Mouse (Mus musculus) spleen, postnatal 10 days (tissue): ENCODE measurements around the gene Klc4.

Experiments
- DNase-seq, 2 experiments: peaks; one replicate each; pipeline ENCODE4 v3.0.0; 2021 to 2022; ENCODE audit warnings: low spot score in 2 of 2

The Klc4 gene

DNA sequence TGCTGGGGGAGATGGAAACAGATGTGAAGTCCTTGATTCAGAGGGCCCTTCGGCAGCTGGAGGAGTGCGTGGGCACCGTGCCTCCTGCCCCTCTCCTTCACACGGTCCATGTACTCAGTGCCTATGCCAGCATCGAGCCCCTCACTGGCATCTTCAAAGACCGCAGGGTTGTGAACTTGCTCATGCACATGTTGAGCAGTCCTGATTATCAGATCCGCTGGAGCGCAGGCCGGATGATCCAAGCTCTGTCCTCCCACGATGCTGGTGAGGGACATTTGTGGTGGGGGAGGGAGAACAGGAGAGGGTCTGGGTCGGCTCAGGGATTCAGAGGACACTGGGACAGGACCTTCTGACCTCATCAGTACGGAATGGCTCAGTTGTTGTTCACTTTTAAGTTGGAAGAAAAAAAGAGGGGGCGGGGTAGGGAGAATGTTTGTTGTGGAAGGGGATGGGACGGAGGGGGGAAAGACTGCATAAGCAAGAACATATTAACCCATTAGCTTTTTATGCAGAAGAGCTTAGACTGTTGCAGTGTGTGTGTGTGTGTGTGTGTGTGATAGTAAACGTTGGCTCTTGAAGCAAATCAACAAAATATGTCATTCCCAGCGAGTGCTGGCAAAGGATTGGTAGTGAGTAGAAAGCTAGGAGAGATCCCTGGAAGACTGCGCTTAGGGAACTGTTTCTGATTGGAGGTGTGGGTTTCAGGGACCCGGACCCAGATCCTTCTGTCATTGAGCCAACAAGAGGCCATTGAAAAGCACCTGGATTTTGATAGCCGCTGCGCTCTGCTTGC, 6.1 kb upstream of the Klc4 start:
- DNase-seq: no peak

DNA sequence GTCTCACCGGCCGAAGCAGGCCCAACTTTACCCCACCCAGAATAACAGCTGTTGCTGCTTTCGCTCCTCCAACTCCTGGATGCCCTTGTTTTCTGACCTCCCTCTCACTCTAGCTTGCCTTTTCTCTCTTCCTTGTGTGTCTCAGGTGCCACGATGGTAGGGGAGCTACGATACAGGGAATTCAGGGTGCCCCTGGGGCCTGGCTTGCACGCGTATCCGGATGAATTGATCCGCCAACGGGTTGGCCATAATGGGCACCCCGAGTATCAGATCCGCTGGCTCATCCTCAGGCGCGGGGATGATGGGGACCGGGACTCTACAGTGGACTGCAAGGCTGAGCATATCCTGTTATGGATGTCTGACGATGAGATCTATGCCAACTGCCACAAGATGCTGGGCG, 5.5 kb upstream of the Klc4 start:
- DNase-seq: no peak

DNA sequence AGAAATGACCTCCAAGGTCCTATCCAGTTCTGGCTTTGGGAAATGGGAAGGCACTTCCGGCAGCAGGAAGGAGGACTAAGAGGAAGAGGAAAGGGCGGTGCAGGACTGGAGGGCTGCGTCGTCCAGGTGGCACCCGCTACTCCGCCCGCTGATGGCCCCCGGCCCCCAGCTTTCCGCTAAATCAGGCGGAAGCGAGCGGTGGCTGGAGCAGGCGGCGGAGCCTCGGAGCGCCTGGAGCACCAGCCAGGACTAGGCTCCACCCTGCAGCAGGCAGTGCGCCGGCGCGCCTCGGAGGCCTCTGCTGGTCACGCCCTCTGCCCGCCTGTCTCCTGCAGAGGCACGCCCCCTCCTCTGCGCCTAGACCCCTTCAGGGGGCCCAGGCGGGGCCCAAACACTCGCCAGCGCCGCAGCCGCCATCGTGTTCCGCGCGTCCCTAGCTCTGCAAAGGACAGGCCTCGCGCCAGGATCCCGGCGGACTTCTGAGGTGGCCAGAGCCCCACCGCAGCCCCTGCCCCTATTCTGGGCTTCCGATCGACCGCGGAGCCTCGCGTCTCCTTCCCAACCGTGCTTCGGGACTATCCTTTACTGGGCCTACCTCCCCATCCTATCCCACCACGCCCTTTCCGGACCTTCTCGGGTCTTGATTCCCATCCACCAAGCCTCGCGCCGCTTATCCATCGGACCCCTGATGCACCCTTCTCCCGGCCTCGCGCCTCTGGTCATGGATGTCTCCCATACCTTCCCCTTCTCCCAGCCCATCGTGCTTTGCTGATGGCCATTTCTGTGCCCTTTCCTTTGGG, 4.6 kb upstream of the Klc4 start, which contains the start of gene Cul7:
Gene Cul7 (plus strand): TSS at position 106 of the 800 bp plus-strand sequence.
- DNase-seq: peak; percentile 60 to 86

- no peak for DNase-seq
These were observed 4.0 kb upstream of the Klc4 start for GRCm38 (mm10) chr17:46649811-46650210.

DNA sequence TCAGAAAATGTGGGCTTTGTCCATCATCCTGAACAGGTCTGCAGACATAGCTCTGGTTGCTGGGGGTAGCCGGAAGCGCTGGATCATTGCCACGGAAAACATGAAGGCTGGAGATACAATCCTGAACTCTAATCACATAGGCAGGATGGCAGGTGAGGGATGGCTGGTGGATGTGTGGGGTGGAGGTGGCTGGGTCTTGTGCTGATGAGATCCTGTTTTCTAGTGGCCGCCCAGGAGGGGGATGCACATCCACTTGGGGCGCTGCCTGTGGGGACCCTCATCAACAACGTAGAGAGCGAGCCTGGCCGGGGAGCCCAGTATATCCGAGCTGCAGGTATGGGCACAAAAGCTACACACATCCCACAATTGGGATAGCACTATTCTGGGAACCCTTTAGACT, 2.6 kb upstream of the Klc4 start:
- DNase-seq: no peak

- DNase-seq: no peak
These were observed 1.5 kb upstream of the Klc4 start for GRCm38 (mm10) chr17:46647279-46647678.

DNA sequence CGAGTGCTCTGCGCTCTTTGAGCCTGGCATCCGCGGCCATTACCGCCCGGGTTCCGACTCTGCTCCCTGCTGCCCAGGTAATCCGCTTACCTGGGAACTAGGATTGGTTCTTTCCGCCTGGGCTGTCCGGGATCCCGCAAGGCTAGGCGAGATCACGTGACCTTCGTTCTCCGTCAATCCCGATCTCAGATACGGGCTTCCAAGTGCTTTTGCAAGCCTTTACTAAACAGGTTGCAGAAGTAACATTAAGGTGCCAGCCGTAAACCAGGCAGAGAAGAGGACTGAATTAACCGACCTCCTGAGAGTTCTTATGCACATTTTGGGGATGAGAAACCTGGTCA, 470 bp upstream of the Klc4 start:
- DNase-seq: no peak

DNA sequence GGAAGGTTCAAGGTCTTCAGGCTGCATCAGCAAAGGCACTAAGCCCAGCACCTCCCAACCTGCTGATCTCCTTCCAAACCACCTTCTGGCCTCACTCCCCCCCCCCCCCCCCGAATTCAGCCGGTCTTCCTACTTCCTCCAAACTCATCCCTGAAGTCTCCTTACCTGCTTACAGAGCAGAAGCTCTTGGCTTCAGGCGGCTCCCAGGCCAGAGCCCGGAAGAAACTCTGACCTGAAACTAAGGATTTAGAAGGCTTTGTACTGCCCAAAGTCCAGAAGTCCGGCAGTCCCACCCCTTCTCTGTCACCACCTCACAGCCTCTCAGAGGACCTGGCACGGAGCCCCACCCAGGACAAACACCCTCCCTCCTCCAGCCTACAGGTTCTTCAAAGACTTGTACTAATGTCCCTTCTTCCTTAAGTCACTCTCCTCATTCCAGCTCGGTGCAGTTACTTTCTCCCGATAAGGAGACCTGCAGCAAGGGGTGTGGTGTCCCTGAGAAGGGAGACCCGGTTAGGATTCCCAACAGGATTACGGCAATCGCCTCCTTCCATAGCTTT, 826 bp downstream of the Klc4 start:
- peak in 1 of 2 experiments; percentile 50 for DNase-seq

GRCm38 (mm10) chr17:46644152-46644805, 1.5 kb downstream of the Klc4 start:
- DNase-seq: no peak

GRCm38 (mm10) chr17:46642060-46642459, 3.8 kb downstream of the Klc4 start:
- no peak for DNase-seq

DNA sequence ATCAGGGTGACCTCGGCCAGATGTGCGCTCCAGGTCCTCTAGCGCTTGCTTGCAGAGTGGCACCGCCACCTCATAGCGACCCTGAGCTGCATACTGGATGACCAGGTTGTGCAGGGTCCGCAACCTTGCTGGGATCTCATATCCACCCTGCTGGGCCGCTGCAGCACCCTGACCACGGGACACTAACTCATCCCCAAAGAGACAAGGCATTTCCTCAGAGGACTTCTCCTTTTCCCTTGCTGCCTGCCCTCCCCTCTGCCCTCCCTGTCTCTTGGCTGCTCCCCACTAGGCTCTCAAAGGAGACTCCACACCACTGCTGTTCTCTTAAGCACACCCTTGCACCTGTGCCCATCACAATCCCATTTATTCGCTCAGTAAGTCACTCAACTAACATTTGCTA, 5.9 kb downstream of the Klc4 start:
- no peak for DNase-seq

DNA sequence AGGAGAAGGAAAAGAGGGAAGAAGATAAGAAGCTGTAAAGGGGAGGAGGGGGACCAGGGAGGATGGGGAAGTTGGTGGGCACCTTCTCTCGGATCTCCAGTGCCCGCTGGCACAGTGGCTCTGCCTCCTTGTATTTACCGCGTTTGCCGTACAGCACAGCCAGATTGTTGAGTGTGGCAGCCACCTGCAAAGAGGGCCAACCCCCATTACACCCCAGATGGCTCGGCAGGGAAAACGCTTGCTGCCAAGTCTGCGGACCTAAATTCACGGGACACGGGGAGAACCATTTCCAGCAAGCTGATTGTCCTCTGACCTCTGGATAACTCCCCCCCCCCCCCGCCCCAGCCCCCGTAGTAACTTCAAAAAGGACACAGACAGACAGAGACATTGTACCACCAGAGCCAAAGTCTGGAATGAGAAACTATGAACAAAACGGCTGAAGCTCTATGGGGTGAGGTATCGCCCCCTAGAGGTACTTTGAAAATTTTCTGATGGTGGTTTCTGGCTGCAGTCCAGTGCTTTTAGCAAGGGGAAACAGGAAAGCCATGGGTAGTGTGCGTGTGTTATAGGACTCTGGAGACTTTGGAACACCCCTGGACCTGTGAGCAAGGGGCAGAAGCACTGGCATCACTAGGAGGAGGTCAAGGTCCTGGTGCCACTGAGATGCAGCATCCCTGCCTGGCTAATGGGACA, 8.8 kb downstream of the Klc4 start:
- DNase-seq: peak; percentile 21 to 53

- no peak for DNase-seq
These were observed 16.0 kb downstream of the Klc4 start for GRCm38 (mm10) chr17:46629685-46630441.

DNA sequence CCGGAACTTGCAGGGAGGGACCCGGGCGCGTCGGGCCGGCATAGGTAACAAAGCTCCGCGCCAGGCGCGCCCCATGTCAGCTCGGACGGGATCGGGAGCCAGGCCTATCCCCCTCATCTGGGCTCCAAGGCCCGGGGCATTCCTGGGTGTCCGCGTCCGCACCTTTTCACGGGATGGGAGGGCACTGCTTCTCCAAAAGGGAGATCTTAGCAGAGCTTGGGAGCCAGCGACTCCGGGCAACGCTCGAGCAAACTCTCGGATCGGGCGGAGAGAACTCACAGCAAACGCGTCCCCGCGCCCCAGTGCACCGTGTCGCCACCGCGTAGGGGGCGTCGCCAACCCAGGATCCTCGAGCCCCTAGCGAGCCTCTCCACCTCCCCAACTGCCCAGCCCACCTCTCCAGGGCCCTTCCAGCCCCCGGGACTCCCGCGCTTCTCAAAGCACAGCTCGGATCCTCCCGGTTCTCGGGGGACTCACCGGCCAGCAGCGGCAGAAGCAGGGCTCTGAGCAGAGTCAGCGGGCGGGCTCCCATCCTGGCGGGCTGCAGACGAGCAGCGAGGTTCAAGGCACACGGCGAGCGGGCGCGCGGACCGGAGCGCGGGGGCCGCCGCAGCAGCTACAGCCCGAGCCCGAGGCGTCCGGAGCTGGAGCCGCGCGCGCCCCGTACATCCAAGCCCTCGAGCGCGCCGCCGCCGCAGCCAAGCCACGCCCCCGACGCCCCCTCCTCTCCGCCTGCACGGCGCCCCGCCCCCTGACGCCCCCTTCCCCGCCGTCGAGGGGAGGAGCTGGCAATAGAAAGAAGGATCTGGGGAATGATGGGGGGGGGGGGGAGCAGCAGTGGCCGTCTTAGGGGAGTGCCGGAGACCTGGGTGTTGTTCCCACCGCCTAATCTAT, 16.8 kb downstream of the Klc4 start, which contains the start of gene Ptk7:
Gene Ptk7 (minus strand): TSS at position 714 of the 894 bp plus-strand sequence.
- peak in 1 of 2 experiments; percentile 46 for DNase-seq

DNA sequence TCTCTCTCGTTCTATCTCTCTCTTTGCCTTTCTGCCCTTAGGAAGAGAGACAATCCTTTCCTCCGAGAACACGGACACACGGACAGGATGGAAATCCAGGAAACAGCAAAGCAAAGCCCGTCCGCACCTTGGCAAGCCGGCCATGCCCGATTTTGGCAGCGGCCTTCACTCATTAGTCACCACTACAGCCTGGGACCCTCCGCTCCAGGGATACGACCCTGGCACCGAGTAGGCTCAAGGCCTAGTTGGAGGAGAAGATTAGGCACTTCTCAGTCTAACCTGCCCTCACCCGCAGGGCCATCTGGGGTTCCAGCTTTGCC, 17.4 kb downstream of the Klc4 start:
- no peak for DNase-seq

- DNase-seq: no peak
These were observed 18.4 kb downstream of the Klc4 start for GRCm38 (mm10) chr17:46627409-46627808.

GRCm38 (mm10) chr17:46624598-46624997, 21.2 kb downstream of the Klc4 start:
- no peak for DNase-seq

GRCm38 (mm10) chr17:46623819-46624557, 21.8 kb downstream of the Klc4 start:
- DNase-seq: no peak

DNA sequence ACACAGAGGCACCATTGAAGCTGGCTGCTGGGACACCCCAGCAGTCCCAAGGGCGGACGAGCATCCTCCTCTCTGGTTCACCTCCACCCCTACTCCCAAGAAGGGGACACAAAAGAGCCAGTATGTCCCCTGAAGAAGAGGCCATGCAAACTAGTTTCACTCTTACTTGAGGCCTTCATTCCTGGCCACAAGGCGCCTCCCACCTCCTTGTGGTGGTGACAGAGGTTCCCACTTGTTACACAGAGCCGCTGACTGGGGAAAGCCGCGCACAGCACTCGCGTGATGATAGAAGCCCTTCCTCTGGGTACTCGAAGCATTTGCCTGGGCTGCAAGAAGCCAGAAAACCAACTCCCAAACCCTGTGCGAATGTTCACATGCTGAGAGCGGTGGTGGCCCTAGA, 23.6 kb downstream of the Klc4 start:
- DNase-seq: no peak
